Mouse (Mus musculus): Measurements from ENCODE around the gene Zfp462. TPM values are rescaled to one million over a fixed set of nuclear protein-coding genes. Genes with fewer than 3 reads are reported as not detected.

Gene Zfp462
- polyA plus RNA-seq, 1 experiment from 2014 or later = 14.5 TPM

GRCm38 (mm10) chr4:55011391-55011790 lies 66.5 kb downstream of the Zfp462 start:
- Histone ChIP-seq H3K4me3 (ENCODE audit: low read depth, low read length) (no peak overlapping the region), H3K27ac (ENCODE audit: low read depth, low read length) (no peak overlapping the region), H3K9ac (ENCODE audit: low read length) (no peak overlapping the region), H3K36me3 (ENCODE audit: control insufficient read depth, insufficient read depth, low read length) (peaks cover 67% of the 10 kb centered on the region), H3K4me2 (ENCODE audit: low read depth) (no peak overlapping the region), H3K4me1 (ENCODE audit: control insufficient read depth, insufficient read depth, low read length) (no peaks in the 10 kb centered on the region), H3K27me3 (ENCODE audit: control insufficient read depth, insufficient read depth, low read length) (no peaks in the 10 kb centered on the region), H3K9me3 (ENCODE audit: control insufficient read depth, low read length) (no peaks in the 10 kb centered on the region)
- DNase-seq (ENCODE audit: low spot score) = no peak
- ATAC-seq (ENCODE audit: insufficient read depth, low FRiP score, low TSS enrichment) = no peak
- WGBS = 92% methylated on average over 12 of the region's 12 CpGs

DNA sequence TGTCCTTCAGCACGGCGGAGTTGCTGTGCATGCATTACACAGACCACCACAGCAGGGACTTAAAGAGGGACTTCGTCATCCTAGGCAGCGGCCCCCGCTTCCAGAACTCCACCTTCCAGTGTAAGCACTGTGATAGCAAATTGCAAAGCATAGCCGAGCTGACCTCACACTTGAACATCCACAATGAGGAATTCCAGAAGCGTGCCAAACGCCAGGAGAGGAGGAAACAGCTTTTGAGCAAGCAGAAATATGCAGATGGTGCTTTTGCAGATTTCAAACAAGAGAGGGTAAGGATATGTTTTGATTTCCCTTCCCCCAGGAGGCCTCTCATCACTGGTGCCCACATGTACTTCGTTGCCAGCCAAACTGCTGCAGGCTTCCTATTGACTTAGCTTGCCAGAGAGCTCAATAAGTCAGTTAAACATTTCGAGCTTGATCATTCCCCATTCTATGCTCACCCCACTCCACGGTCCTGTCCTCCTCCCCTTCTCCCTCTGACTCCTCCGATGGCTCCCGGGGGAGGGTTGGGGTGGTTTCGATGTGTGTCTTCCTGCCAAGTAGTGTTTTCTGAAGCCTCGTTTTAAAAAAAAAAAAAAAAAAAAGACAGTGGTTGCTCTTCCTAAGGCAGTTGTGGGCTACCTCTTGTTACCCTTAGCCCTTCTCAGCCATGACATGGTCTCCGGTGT lies 68.9 kb downstream of the Zfp462 start:
- no peaks in the 10 kb centered on the region for H3K9me3 ChIP-seq (ENCODE audit: control insufficient read depth, low read length)
- H3K4me1 ChIP-seq (ENCODE audit: control insufficient read depth, insufficient read depth, low read length) = no peaks in the 10 kb centered on the region
- no peak overlapping the region for H3K9ac ChIP-seq (ENCODE audit: low read length)
- 86% methylated on average over 16 of the region's 16 CpGs for WGBS
- peaks cover 65% of the 10 kb centered on the region for H3K36me3 ChIP-seq (ENCODE audit: control insufficient read depth, insufficient read depth, low read length)
- no peak for DNase-seq (ENCODE audit: low spot score)
- no peak for ATAC-seq (ENCODE audit: insufficient read depth, low FRiP score, low TSS enrichment)
- H3K27ac ChIP-seq (ENCODE audit: low read depth, low read length) = no peak overlapping the region
- no peak overlapping the region for H3K4me2 ChIP-seq (ENCODE audit: low read depth)
- no peaks in the 10 kb centered on the region for H3K27me3 ChIP-seq (ENCODE audit: control insufficient read depth, insufficient read depth, low read length)
- no peak overlapping the region for H3K4me3 ChIP-seq (ENCODE audit: low read depth, low read length)

DNA sequence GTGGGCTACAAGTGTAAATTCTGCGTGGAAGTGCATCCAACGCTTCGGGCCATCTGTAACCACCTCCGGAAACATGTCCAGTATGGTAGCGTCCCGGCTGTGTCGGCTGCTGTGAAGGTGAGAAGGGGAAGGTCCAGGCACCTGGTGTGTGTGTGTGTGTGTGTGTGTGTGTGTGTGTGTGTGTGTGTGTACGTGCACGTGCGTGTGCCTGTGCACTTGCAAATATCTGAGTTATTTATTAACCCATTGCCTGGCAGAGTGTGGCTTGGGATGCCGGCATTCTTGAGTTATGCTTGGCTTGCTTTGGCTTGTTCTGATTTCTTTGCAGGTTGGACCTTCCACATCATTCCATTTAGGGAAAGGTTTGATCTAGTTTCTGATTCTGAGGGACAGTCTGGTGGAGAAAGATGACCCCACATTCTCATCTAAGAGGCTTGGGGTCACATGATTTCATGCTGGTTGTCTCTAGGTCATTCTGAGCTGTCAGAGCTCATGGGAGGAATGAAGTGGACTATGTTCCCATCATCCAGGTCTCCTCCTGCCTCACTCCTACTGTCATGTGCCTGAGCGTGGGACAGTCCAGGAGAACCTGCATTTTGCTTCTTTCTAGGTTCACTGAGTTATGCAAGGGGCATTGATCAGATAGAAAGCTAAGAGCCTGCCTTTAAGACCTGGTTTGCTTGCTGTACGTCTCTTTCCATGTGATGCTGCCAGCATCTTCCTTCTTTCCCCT lies 70.0 kb downstream of the Zfp462 start:
- 89% methylated on average over 13 of the region's 13 CpGs for WGBS
- Histone ChIP-seq H3K27ac (ENCODE audit: low read depth, low read length) (no peak overlapping the region), H3K9me3 (ENCODE audit: control insufficient read depth, low read length) (no peaks in the 10 kb centered on the region), H3K4me2 (ENCODE audit: low read depth) (no peak overlapping the region), H3K36me3 (ENCODE audit: control insufficient read depth, insufficient read depth, low read length) (peaks cover 58% of the 10 kb centered on the region), H3K4me1 (ENCODE audit: control insufficient read depth, insufficient read depth, low read length) (no peaks in the 10 kb centered on the region), H3K4me3 (ENCODE audit: low read depth, low read length) (no peak overlapping the region), H3K27me3 (ENCODE audit: control insufficient read depth, insufficient read depth, low read length) (no peaks in the 10 kb centered on the region), H3K9ac (ENCODE audit: low read length) (no peak overlapping the region)
- DNase-seq (ENCODE audit: low spot score) (no peak), ATAC-seq (ENCODE audit: insufficient read depth, low FRiP score, low TSS enrichment) (no peak)

DNA sequence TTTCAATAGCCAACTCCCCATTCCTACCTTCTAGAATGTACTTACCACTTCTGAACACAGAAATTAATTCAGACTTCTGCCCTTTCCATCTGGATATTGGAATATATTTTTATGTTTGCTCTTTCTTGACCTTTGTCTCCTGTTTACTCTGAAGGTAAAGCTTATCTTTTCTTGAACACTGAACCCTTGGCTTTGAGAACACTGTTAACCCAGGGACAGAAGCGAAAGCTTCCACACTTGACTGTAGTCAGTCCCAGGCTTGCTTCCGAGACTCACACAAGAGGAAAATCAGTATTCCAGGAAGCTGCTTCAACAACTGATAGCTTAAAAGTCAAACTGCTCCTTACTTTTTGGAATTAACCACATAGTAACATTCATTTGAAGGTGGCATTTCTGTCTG lies 70.7 kb downstream of the Zfp462 start:
- H3K36me3 ChIP-seq (ENCODE audit: control insufficient read depth, insufficient read depth, low read length) = peaks cover 55% of the 10 kb centered on the region

GRCm38 (mm10) chr4:55026109-55026646 lies 81.3 kb downstream of the Zfp462 start:
- DNase-seq (ENCODE audit: low spot score) (no peak), ATAC-seq (ENCODE audit: insufficient read depth, low FRiP score, low TSS enrichment) (no peak)
- no peaks in the 10 kb centered on the region for H3K9me3 ChIP-seq (ENCODE audit: control insufficient read depth, low read length)
- H3K27me3 ChIP-seq (ENCODE audit: control insufficient read depth, insufficient read depth, low read length) = no peaks in the 10 kb centered on the region
- no peaks in the 10 kb centered on the region; the same call in 1 of the 2 replicates for H3K4me1 ChIP-seq (ENCODE audit: control insufficient read depth, insufficient read depth, low read length)
- no peak overlapping the region for H3K9ac ChIP-seq (ENCODE audit: low read length)
- no peak overlapping the region; the same call in 1 of the 2 replicates for H3K27ac ChIP-seq (ENCODE audit: low read depth, low read length)
- H3K4me3 ChIP-seq (ENCODE audit: low read depth, low read length) = no peak overlapping the region
- 73% methylated on average over 10 of the region's 10 CpGs for WGBS
- H3K4me2 ChIP-seq (ENCODE audit: low read depth) = no peak overlapping the region
- H3K36me3 ChIP-seq (ENCODE audit: control insufficient read depth, insufficient read depth, low read length) = peaks cover 12% of the 10 kb centered on the region

More for the DNA sequence above, 70.7 kb downstream of the Zfp462 start:
- no peak overlapping the region for H3K9ac ChIP-seq (ENCODE audit: low read length)
- DNase-seq (ENCODE audit: low spot score) (no peak), ATAC-seq (ENCODE audit: insufficient read depth, low FRiP score, low TSS enrichment) (no peak)
- H3K9me3 ChIP-seq (ENCODE audit: control insufficient read depth, low read length) = no peaks in the 10 kb centered on the region
- no peak overlapping the region for H3K4me2 ChIP-seq (ENCODE audit: low read depth)
- H3K4me1 ChIP-seq (ENCODE audit: control insufficient read depth, insufficient read depth, low read length) = no peaks in the 10 kb centered on the region
- WGBS = 96% methylated on average over 2 of the region's 2 CpGs
- H3K27ac ChIP-seq (ENCODE audit: low read depth, low read length) = no peak overlapping the region
- H3K4me3 ChIP-seq (ENCODE audit: low read depth, low read length) = no peak overlapping the region
- H3K27me3 ChIP-seq (ENCODE audit: control insufficient read depth, insufficient read depth, low read length) = no peaks in the 10 kb centered on the region

DNA sequence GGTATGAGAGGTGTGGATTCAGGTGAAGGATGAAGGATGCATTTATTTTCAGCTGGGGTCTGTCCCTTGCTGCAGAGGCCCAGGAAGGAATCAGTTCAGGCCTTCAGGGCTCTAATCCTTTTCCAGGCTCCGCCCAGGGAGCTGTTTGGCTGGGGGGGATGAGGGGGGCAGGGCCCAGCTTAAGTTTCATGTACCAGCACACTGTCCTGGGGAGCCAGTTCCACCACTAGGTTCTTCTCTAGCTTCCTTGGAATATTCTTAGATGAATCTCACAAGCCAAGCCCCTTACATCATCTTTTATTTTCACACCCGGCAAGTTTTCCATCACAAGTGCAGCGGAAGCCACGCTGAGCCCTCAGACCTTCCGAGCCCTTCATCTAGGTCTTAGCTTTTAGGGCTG lies 85.6 kb downstream of the Zfp462 start:
- no peak for DNase-seq (ENCODE audit: low spot score)
- 86% methylated on average over 5 of the region's 5 CpGs for WGBS
- Histone ChIP-seq H3K27me3 (ENCODE audit: control insufficient read depth, insufficient read depth, low read length) (no peaks in the 10 kb centered on the region), H3K4me1 (ENCODE audit: control insufficient read depth, insufficient read depth, low read length) (no peaks in the 10 kb centered on the region; the same call in 1 of the 2 replicates), H3K4me2 (ENCODE audit: low read depth) (no peak overlapping the region), H3K4me3 (ENCODE audit: low read depth, low read length) (no peak overlapping the region), H3K36me3 (ENCODE audit: control insufficient read depth, insufficient read depth, low read length) (no peaks in the 10 kb centered on the region; the same call in 1 of the 2 replicates), H3K9ac (ENCODE audit: low read length) (no peak overlapping the region), H3K27ac (ENCODE audit: low read depth, low read length) (no peak overlapping the region), H3K9me3 (ENCODE audit: control insufficient read depth, low read length) (no peaks in the 10 kb centered on the region)
- no peak for ATAC-seq (ENCODE audit: insufficient read depth, low FRiP score, low TSS enrichment)

DNA sequence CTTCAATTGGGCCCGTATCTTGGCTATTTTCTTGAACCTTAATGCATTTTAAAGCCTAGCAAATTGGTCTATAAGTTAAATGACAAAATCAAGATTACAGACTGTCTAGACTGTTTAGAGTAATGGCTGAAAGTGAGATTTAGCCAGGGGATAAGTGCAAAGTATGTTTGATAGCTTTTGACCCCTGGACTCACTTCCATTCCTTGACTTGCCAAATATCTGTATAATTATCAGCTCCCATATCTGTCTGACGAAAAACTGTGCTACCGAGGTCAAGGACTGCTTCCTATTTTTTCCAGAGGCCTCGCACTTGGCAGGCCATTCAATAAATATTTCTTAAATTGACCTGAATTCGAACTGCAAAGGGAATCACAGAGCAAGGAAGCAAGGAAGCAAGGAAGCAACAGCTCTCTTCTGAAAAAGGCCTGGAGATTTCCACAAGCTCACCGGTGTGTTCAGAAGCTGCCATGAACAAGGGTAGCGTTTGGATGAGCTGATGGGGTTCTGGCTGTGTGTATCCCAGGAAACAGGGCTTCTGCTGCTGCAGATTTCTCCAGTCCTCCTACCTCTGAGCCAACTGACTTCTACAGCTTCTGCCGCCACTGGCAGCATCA lies 87.6 kb downstream of the Zfp462 start:
- Histone ChIP-seq H3K27me3 (ENCODE audit: control insufficient read depth, insufficient read depth, low read length) (no peaks in the 10 kb centered on the region), H3K36me3 (ENCODE audit: control insufficient read depth, insufficient read depth, low read length) (no peaks in the 10 kb centered on the region; the same call in 1 of the 2 replicates), H3K9ac (ENCODE audit: low read length) (no peak overlapping the region), H3K4me2 (ENCODE audit: low read depth) (no peak overlapping the region), H3K4me3 (ENCODE audit: low read depth, low read length) (no peak overlapping the region), H3K27ac (ENCODE audit: low read depth, low read length) (no peak overlapping the region), H3K4me1 (ENCODE audit: control insufficient read depth, insufficient read depth, low read length) (no peaks in the 10 kb centered on the region), H3K9me3 (ENCODE audit: control insufficient read depth, low read length) (no peaks in the 10 kb centered on the region)
- DNase-seq (ENCODE audit: low spot score) (no peak), ATAC-seq (ENCODE audit: insufficient read depth, low FRiP score, low TSS enrichment) (no peak)
- 86% methylated on average over 8 of the region's 8 CpGs for WGBS

- H3K27ac ChIP-seq (ENCODE audit: low read depth, low read length) = no peak overlapping the region
- DNase-seq (ENCODE audit: low spot score) (no peak), ATAC-seq (ENCODE audit: insufficient read depth, low FRiP score, low TSS enrichment) (no peak)
- H3K9me3 ChIP-seq (ENCODE audit: control insufficient read depth, low read length) = no peaks in the 10 kb centered on the region
- no peaks in the 10 kb centered on the region for H3K27me3 ChIP-seq (ENCODE audit: control insufficient read depth, insufficient read depth, low read length)
- no peaks in the 10 kb centered on the region; the same call in 1 of the 2 replicates for H3K36me3 ChIP-seq (ENCODE audit: control insufficient read depth, insufficient read depth, low read length)
- no peak overlapping the region for H3K4me3 ChIP-seq (ENCODE audit: low read depth, low read length)
- no peak overlapping the region for H3K9ac ChIP-seq (ENCODE audit: low read length)
- WGBS = 94% methylated on average over 6 of the region's 6 CpGs
- H3K4me2 ChIP-seq (ENCODE audit: low read depth) = no peak overlapping the region
- H3K4me1 ChIP-seq (ENCODE audit: control insufficient read depth, insufficient read depth, low read length) = no peaks in the 10 kb centered on the region
Measured at GRCm38 (mm10) chr4:55033452-55033851, 88.6 kb downstream of the Zfp462 start.
